8 mouse cellular contexts compared by ENCODE assay signal in the genomic region with DNA sequence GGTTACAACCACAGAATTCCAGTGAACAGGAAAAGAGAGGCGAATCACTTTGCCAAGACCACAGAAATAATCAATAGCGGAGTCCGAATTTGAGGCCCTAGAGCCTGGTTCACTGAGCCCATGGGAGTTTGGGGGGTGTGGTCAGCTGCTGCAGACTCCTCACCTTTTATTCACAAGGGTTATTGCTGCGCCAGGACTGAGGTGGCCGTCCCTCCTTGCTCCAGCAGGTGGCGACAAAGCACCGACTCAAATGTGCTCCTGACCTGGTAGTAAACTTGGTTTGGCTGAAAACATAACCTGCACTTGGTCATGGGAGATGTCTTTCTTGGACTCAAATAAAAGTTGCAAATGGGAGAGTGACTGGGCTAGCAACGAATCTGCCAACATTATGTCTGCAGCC. TPM values are rescaled to one million over a fixed set of nuclear protein-coding genes. Genes with fewer than 3 reads are reported as not detected.
A peak's percentile ranks its signal among the peaks of the same experiment; 100 is the strongest.
DNase-seq lines count a peak whose midpoint lies in the region.

No protein-coding gene starts in this region.

- DNase-seq in R1 (ENCODE audit: low read depth, low spot score): peak; percentile 80
- DNase-seq in cerebellum, adult 8-10 months: peak; percentile 81
- peak; percentile 74 to 81 for DNase-seq in frontal cortex, postnatal 25 days (ENCODE audit: low spot score in 2 of 2)
- peak; percentile 67 for DNase-seq in induced T-regulatory cell, adult 2 months (ENCODE audit: low read depth)
- DNase-seq in left cerebral cortex, adult 18-20 months (ENCODE audit: low spot score in 2 of 2): peak; percentile 82 to 84
- DNase-seq in mesoderm, embryonic 11.5 days (ENCODE audit: low read depth, low spot score): peak; percentile 88
- peak; percentile 85 for DNase-seq in right cerebral cortex, postnatal 4 days
- DNase-seq in yolk sac, embryonic 10.5 days (ENCODE audit: low spot score): peak; percentile 70

RNA-seq across cellular contexts. Expression of a gene that starts 27.2 kb away (rescaled TPM):
- not detected for total RNA-seq in left cerebral cortex, adult 18-20 months (2021)

RNA-seq across cellular contexts. Expression of a gene that starts 36.4 kb away (rescaled TPM):
- total RNA-seq in left cerebral cortex, adult 18-20 months (2021): 1 to 10 TPM; 4.0 to 4.8 TPM

Comparison
In these comparisons a context has a peak if more than half of its experiments do, and no peak if none do; other contexts are left out.
1. Peak in every context shown above with its lines: DNase-seq.